Mouse (Mus musculus): ENCODE data around the gene Sp140. TPM values are rescaled to one million over a fixed set of nuclear protein-coding genes. Genes with fewer than 3 reads are reported as not detected.
"Not testable (repeated sequence)": the region's sequence is repeated elsewhere in the genome, so short reads cannot be mapped to it uniquely, and the experiment has no call there.

Gene Sp140
- total RNA-seq (2014; rRNA removed; ENCODE audit: low replicate concordance) (10.4 and 10.6 TPM in 2 replicates), polyA plus RNA-seq (2015; fragmentation: Nextera tagmentation; extraction: Ambion mirVana) (0.88 and 1.2 TPM in 2 replicates)

DNA sequence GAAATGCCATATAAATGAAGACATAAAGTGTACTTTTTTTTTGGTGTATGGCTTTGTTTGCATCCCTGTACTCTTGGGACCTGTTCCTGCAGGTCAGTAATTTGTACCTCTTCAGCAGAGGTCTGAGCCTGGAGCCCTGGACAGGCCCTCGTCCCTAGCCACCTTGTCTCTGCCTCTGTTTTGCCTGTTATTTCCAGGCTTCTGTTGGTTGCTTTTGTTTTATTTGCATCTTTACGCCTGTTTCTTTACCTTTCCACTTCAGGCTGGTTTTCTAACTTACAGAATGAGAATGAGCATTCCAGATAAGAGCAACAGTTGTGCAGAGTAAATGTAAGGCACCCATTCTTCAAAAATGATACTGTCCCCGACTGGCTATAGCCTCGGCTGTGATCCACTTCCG lies at the start of gene Sp140:
Gene Sp140 (plus strand): TSS at position 301 of the 400 bp plus-strand sequence.
- H3K4me3 ChIP-seq (ENCODE audit: low read depth, low read length); H3K4me1 ChIP-seq (ENCODE audit: control insufficient read depth, insufficient read depth); H3K36me3 ChIP-seq (replicated peaks; ENCODE audit: control insufficient read depth, insufficient read depth, low read length); H3K27me3 ChIP-seq (ENCODE audit: control insufficient read depth, insufficient read depth, low read length); ATAC-seq (ENCODE audit: insufficient read depth, low read depth); H3K9me3 ChIP-seq (replicated peaks; ENCODE audit: control insufficient read depth, low read length); H3K4me2 ChIP-seq (ENCODE audit: low read depth, low read length); H3K27ac ChIP-seq (ENCODE audit: low read depth); DNase-seq (ENCODE audit: low spot score); H3K9ac ChIP-seq (replicated peaks; ENCODE audit: low read depth, low read length): not testable (repeated sequence)
- no CpG with 5 or more reads among the region's 5 CpGs for WGBS

GRCm38 (mm10) chr1:85555261-85555660 lies 44.9 kb upstream of the Sp140 start:
- not testable (repeated sequence) for H3K9ac ChIP-seq (replicated peaks; ENCODE audit: low read depth, low read length); H3K36me3 ChIP-seq (replicated peaks; ENCODE audit: control insufficient read depth, insufficient read depth, low read length); H3K4me3 ChIP-seq (ENCODE audit: low read depth, low read length); H3K4me1 ChIP-seq (ENCODE audit: control insufficient read depth, insufficient read depth); H3K27me3 ChIP-seq (ENCODE audit: control insufficient read depth, insufficient read depth, low read length); DNase-seq (ENCODE audit: low spot score); H3K9me3 ChIP-seq (replicated peaks; ENCODE audit: control insufficient read depth, low read length); ATAC-seq (ENCODE audit: insufficient read depth, low read depth); H3K4me2 ChIP-seq (ENCODE audit: low read depth, low read length); H3K27ac ChIP-seq (ENCODE audit: low read depth)
- whole genome bisulfite sequencing = 67% methylated on average over 4 of the region's 4 CpGs

DNA sequence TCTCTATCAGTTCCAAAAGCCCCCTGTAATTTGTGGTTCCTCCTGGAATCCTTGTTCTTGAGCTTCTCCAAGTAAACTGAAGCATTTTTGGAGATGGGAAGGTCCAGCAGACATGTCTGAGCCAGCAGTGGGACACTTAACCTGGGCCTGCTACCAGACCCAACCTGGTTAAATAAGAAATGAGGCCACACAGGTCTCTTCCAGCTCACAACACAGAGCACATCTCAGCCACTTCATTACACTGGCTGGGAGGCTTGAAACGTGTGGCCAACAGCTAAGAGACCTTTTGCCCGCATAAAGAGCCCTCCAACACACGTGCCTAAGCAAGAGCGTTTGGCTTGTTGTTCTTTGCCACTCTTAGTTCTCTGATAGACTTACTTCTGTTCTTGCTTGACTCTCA lies 26.6 kb upstream of the Sp140 start:
- not testable (repeated sequence) for H3K4me3 ChIP-seq (ENCODE audit: low read depth, low read length); H3K27me3 ChIP-seq (ENCODE audit: control insufficient read depth, insufficient read depth, low read length); H3K9me3 ChIP-seq (replicated peaks; ENCODE audit: control insufficient read depth, low read length); H3K36me3 ChIP-seq (replicated peaks; ENCODE audit: control insufficient read depth, insufficient read depth, low read length); H3K4me2 ChIP-seq (ENCODE audit: low read depth, low read length); H3K4me1 ChIP-seq (ENCODE audit: control insufficient read depth, insufficient read depth); ATAC-seq (ENCODE audit: insufficient read depth, low read depth); DNase-seq (ENCODE audit: low spot score); H3K27ac ChIP-seq (ENCODE audit: low read depth); H3K9ac ChIP-seq (replicated peaks; ENCODE audit: low read depth, low read length)
- 51% methylated on average over 4 of the region's 4 CpGs for whole genome bisulfite sequencing

DNA sequence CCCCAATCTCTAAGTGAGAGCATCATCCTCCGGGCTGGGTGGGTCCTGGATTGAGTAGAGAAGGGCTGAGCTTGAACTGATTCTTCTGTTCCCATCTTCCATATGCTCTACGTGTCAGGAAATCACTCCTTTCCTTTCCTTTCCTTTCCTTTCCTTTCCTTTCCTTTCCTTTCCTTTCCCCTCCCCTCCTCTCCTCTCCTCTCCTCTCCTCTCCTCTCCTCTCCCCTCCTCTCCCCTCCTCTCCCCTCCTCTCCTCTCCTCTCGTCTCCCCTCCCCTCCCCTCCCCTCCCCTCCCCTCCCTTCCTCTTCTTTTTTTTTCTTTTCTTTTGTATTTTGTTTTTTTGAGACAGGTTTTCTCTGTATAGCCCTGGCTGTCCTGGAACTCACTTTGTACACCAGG lies 24.8 kb upstream of the Sp140 start, which contains the start of gene G530012D18Rik:
Gene G530012D18Rik (plus strand): TSS at position 301 of the 400 bp plus-strand sequence.
- not testable (repeated sequence) for H3K36me3 ChIP-seq (replicated peaks; ENCODE audit: control insufficient read depth, insufficient read depth, low read length); H3K4me1 ChIP-seq (ENCODE audit: control insufficient read depth, insufficient read depth); H3K4me3 ChIP-seq (ENCODE audit: low read depth, low read length); DNase-seq (ENCODE audit: low spot score); H3K9ac ChIP-seq (replicated peaks; ENCODE audit: low read depth, low read length); ATAC-seq (ENCODE audit: insufficient read depth, low read depth); H3K27ac ChIP-seq (ENCODE audit: low read depth); H3K27me3 ChIP-seq (ENCODE audit: control insufficient read depth, insufficient read depth, low read length); H3K9me3 ChIP-seq (replicated peaks; ENCODE audit: control insufficient read depth, low read length); H3K4me2 ChIP-seq (ENCODE audit: low read depth, low read length)
- whole genome bisulfite sequencing = 81% methylated on average over 2 of the region's 3 CpGs

GRCm38 (mm10) chr1:85578372-85579010 lies 21.7 kb upstream of the Sp140 start:
- H3K4me1 ChIP-seq (ENCODE audit: control insufficient read depth, insufficient read depth); H3K4me2 ChIP-seq (ENCODE audit: low read depth, low read length); H3K27ac ChIP-seq (ENCODE audit: low read depth); H3K36me3 ChIP-seq (replicated peaks; ENCODE audit: control insufficient read depth, insufficient read depth, low read length); H3K27me3 ChIP-seq (ENCODE audit: control insufficient read depth, insufficient read depth, low read length); DNase-seq (ENCODE audit: low spot score); H3K9ac ChIP-seq (replicated peaks; ENCODE audit: low read depth, low read length); H3K9me3 ChIP-seq (replicated peaks; ENCODE audit: control insufficient read depth, low read length); ATAC-seq (ENCODE audit: insufficient read depth, low read depth); H3K4me3 ChIP-seq (ENCODE audit: low read depth, low read length): not testable (repeated sequence)
- 30% methylated on average over 3 of the region's 3 CpGs for WGBS

DNA sequence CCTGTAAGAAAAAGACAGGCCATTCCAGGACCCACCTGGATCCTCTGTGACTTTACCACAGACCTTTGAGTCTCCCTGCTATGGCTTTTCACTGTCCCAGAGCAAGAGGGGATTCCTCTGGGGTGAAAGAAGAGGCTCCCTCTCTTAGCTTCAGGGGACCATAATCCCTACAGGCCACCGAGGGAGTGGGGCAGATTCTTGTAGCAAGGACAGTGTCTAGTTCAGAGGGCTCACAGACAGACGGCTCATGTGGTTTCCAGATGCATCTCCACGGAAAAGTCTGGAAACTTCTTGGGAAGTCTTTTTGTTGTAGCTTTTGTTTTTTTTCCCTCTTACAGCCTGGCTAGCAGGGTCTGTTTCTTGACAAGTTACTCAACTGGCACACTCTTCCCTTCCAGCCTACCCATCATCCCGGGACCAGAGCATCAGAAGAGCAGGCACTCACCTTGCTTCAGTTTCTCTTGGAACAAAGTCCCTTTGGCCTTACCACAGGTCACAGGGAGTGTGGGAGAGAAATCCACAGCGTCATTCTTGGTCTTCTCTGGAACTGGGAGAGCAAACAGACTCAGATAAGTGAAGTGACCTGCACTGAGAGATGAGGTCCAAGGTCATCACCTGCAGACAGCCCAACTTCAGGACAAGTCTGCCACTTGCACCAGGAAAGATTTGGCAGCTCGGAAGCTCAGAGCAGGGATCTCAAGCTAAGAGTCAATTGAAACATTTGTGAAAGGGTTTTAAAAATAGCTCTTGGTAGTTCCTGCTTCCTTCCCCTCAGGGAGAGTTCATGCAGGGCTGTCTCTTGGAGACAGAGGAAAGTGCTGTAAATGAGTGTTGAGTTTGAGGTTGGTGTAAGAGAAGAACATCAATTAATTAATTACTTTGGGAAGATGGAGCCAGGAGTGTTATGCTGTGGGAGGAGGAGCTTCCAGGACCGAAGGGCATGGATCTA lies 20.7 kb upstream of the Sp140 start:
- not testable (repeated sequence) for H3K27me3 ChIP-seq (ENCODE audit: control insufficient read depth, insufficient read depth, low read length); H3K4me3 ChIP-seq (ENCODE audit: low read depth, low read length); ATAC-seq (ENCODE audit: insufficient read depth, low read depth); H3K4me2 ChIP-seq (ENCODE audit: low read depth, low read length); H3K9me3 ChIP-seq (replicated peaks; ENCODE audit: control insufficient read depth, low read length); H3K27ac ChIP-seq (ENCODE audit: low read depth); H3K36me3 ChIP-seq (replicated peaks; ENCODE audit: control insufficient read depth, insufficient read depth, low read length); H3K9ac ChIP-seq (replicated peaks; ENCODE audit: low read depth, low read length); DNase-seq (ENCODE audit: low spot score); H3K4me1 ChIP-seq (ENCODE audit: control insufficient read depth, insufficient read depth)
- 59% methylated on average over 5 of the region's 7 CpGs for WGBS

- WGBS = 77% methylated on average over 2 of the region's 4 CpGs
- ATAC-seq (ENCODE audit: insufficient read depth, low read depth); DNase-seq (ENCODE audit: low spot score): not testable (repeated sequence)
Measured at GRCm38 (mm10) chr1:85580148-85580534, 20.0 kb upstream of the Sp140 start.

GRCm38 (mm10) chr1:85580578-85580977 lies 19.6 kb upstream of the Sp140 start:
- not testable (repeated sequence) for H3K27ac ChIP-seq (ENCODE audit: low read depth); DNase-seq (ENCODE audit: low spot score); H3K4me1 ChIP-seq (ENCODE audit: control insufficient read depth, insufficient read depth); H3K4me2 ChIP-seq (ENCODE audit: low read depth, low read length); H3K4me3 ChIP-seq (ENCODE audit: low read depth, low read length); H3K9ac ChIP-seq (replicated peaks; ENCODE audit: low read depth, low read length); H3K9me3 ChIP-seq (replicated peaks; ENCODE audit: control insufficient read depth, low read length); H3K27me3 ChIP-seq (ENCODE audit: control insufficient read depth, insufficient read depth, low read length); ATAC-seq (ENCODE audit: insufficient read depth, low read depth); H3K36me3 ChIP-seq (replicated peaks; ENCODE audit: control insufficient read depth, insufficient read depth, low read length)
- WGBS = 72% methylated on average over 3 of the region's 3 CpGs

More at GRCm38 (mm10) chr1:85580148-85580534, 20.0 kb upstream of the Sp140 start:
- not testable (repeated sequence) for H3K4me3 ChIP-seq (ENCODE audit: low read depth, low read length); H3K4me2 ChIP-seq (ENCODE audit: low read depth, low read length); H3K9me3 ChIP-seq (replicated peaks; ENCODE audit: control insufficient read depth, low read length); H3K36me3 ChIP-seq (replicated peaks; ENCODE audit: control insufficient read depth, insufficient read depth, low read length); H3K27me3 ChIP-seq (ENCODE audit: control insufficient read depth, insufficient read depth, low read length); H3K4me1 ChIP-seq (ENCODE audit: control insufficient read depth, insufficient read depth); H3K27ac ChIP-seq (ENCODE audit: low read depth); H3K9ac ChIP-seq (replicated peaks; ENCODE audit: low read depth, low read length)
